Mouse (Mus musculus) erythroblast, embryonic 14.5 days (primary cell): Measurements from ENCODE around the gene Iah1. TPM values are rescaled to one million over a fixed set of nuclear protein-coding genes. Genes with fewer than 3 reads are reported as not detected.

Experiments
- H3K27me3 ChIP-seq: 2 replicates; pipeline ENCODE4 v1.6.1; 2012; ENCODE audit warnings: inconsistent platforms; ENCODE audit not compliant: control insufficient read depth
- H3K36me3 ChIP-seq: 2 replicates; pipeline ENCODE4 v1.6.1; 2012; ENCODE audit warnings: mild to moderate bottlenecking, inconsistent platforms; ENCODE audit not compliant: control insufficient read depth
- H3K4me1 ChIP-seq: 2 replicates; pipeline ENCODE4 v1.6.1; 2012; ENCODE audit warnings: inconsistent platforms; ENCODE audit not compliant: control insufficient read depth
- H3K4me3 ChIP-seq: replicated peaks from 2 replicates; pipeline ENCODE3; 2012; ENCODE audit warnings: moderate library complexity, mild to moderate bottlenecking, inconsistent platforms
- H3K9me3 ChIP-seq: 2 replicates; pipeline ENCODE4 v1.6.1; 2012; ENCODE audit warnings: low read length, inconsistent platforms, mixed read lengths; ENCODE audit not compliant: control insufficient read depth
- GATA1 ChIP-seq: IDR thresholded peaks from 2 replicates; pipeline ENCODE4 v1.6.1; 2012; ENCODE audit warnings: low read length, inconsistent platforms, mixed read lengths
- TAL1 ChIP-seq: IDR thresholded peaks from 3 replicates; pipeline ENCODE4 v1.6.1; 2012; ENCODE audit warnings: low read length, inconsistent platforms, mixed read lengths
- polyA plus RNA-seq: library from polyadenylated mRNA; stranded (reverse); fragments of >175 nt; gene quantifications from 2 replicates; pipeline ENCODE4 v1.2.3, GENCODE M21; 2012

Gene Iah1
- polyA plus RNA-seq, 1 experiment, result 4.9 TPM

DNA sequence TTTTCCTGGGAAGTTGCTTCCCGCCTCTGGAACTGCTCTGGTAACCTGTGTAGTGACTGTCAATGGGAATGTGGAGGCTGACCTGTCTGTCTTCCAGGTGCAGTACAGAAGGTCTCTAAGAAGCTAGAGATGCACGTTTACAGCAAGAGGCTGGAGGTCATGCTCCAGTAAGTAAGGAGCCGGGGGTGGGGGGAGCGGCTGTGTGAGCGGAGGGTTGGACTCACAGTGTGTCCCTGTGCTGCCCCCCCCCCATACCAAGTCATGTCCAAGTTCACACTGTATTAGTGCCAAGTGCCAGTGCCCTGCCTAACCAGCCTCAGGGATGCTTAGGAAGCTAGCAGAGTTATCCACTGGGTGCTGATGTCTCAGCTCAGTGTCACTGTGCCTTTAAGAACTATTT is 4.0 kb upstream of the Iah1 start:
- Histone ChIP-seq H3K9me3 (no peaks in the 10 kb centered on the region), H3K27me3 (no peaks in the 10 kb centered on the region), H3K4me3 (no peak overlapping the region), H3K36me3 (peaks cover 68% of the 10 kb centered on the region), H3K4me1 (peaks cover 17% of the 10 kb centered on the region)
- TF ChIP-seq GATA1, result no peak
- TF ChIP-seq TAL1, result no peak

DNA sequence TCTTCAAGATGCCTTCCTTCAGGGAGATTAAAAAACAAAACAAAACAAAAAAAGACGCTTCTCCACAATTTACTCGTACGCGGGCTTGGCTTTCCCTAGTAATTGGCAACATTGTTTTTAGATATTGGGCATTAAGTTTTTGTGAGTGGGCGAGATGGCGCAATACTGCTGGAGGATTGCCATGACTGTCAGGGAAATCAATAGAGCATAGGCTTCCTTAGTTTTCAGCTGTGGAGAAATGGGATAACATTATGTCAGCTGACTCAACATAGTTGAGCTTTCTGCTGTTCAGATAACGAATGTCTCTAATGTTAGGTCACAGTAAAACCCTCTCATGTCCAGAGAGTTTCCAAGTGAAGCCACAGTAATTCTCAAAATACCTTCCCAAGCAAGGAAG is 678 bp downstream of the Iah1 start:
- Histone ChIP-seq H3K36me3 (peaks cover 58% of the 10 kb centered on the region), H3K9me3 (no peaks in the 10 kb centered on the region), H3K27me3 (no peaks in the 10 kb centered on the region), H3K4me3 (peak overlapping the region; percentile 70), H3K4me1 (peaks cover 19% of the 10 kb centered on the region)
- TF ChIP-seq TAL1, result no peak
- TF ChIP-seq GATA1, result no peak

DNA sequence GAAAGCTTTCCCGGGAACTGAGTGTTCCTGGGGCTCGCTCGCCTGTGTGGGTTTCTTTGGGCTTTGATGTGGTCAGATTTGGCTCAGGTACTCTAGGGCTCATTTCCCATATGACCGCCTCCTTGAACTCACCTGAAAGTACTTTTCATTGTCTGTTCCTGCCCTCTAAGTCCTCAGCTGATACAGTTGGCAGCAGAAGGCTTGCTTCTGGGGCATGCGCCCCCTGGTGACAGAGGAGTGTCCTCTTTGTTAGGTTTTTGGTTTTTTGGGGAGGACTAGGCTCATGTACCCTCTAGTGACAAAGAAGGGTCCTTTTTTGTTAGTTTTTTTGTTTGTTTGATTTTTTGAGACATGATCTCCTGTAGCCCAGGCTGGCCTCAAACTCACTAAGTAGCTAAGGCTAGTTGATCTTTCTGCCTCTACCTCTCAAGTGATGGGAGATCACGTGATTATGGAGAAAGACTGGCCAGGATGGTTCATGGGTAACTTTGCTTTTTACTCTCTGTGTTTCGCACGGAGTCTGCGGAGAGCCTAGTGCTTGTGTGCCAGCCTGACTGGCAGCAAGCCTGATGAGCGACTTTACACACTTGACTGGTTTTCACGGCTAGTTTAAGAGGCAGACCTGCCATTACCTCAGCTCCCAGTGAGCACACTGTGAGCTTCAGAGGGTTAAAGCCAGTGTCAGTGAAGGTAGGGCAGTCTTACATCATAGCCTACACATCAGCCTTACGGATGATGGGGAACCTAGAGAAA is 2.1 kb downstream of the Iah1 start:
- Histone ChIP-seq H3K4me1 (peaks cover 19% of the 10 kb centered on the region), H3K9me3 (no peaks in the 10 kb centered on the region), H3K4me3 (no peak overlapping the region), H3K36me3 (peaks cover 60% of the 10 kb centered on the region), H3K27me3 (no peaks in the 10 kb centered on the region)
- TF ChIP-seq GATA1 (no peak), TAL1 (no peak)

DNA sequence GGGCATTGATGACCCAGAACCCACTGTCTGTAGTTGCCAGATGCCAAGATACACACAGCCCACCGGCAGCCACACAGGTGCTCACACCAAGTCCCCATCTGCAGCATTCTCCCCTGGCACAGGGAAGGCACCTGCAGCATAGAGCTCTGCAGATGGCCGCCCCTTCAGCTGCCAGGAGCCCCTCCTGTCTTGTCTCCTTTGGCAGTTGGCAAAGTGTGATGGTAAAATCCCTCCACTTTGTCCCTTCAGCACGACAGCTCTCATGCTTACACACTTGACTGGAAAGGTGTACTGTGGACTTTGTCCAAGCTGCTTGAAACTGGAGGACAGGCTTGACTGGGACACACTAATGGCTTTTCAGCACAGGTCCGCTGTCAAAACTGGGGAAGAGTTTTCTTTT is 4.1 kb downstream of the Iah1 start:
- Histone ChIP-seq H3K4me3 (no peak overlapping the region), H3K9me3 (no peaks in the 10 kb centered on the region), H3K4me1 (peaks cover 19% of the 10 kb centered on the region), H3K27me3 (no peaks in the 10 kb centered on the region), H3K36me3 (peaks cover 62% of the 10 kb centered on the region)
- no peak for TF ChIP-seq GATA1
- no peak for TF ChIP-seq TAL1

DNA sequence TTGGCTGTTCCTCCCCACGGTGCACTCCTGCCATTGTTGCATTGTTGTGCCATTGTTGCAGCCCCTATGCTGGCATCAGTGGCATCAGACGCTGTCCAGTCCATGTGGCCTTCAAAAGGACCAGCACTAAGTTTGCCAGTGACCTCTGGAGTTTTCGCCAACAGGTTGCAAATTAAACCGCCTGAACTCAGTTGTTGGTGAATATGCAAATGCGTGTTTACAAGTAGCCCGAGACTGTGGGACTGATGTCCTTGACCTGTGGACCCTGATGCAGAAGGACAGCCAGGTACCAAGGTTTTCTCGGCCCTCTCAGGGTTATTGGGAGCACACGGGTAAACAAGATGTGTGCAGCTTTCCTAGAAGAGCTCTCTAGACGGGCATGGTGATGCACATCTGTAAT is 5.0 kb downstream of the Iah1 start:
- Histone ChIP-seq H3K36me3 (peaks cover 69% of the 10 kb centered on the region), H3K4me3 (no peak overlapping the region), H3K4me1 (peaks cover 12% of the 10 kb centered on the region), H3K27me3 (no peaks in the 10 kb centered on the region), H3K9me3 (no peaks in the 10 kb centered on the region)
- no peak for TF ChIP-seq TAL1
- no peak for TF ChIP-seq GATA1

DNA sequence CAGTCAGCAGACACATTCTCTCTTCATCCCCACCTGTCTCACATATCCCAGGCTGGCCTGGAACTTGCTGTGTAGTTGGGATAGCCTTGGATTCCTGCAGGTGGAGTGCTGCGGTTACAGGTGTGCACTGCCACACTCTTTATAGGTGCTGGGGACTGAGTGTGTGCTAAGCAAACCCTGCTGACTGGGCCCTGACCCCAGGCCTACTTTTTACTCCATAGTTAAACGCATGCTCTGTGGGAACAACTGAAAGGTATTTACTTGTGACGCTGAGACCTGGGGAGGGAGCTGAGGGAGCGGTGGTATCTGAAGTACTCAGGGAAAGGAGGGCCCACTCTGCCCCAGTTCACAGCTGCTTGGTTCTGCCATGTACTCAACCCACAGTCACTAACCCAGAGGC is 6.1 kb downstream of the Iah1 start:
- H3K36me3 ChIP-seq, result peaks cover 79% of the 10 kb centered on the region

DNA sequence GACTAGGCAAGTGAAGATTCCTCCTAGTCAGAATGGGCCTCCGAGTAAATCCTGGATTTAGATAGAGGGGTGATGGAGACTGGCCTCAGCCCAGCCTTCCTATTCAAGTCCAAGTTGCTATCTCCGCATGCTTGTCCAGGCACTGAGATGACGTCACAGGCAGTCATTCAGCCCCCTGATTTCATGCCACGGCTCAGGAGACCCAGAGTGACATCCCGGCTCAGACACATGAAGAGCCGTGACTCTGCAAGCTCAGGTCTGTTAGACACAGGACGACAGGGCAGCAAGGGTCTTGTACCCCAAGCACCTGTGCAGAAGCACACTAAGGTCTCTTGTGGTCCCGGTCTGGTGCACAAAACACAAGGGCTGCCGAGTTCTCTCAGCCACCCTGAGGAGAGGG is 6.7 kb downstream of the Iah1 start:
- H3K4me3 ChIP-seq, result no peak overlapping the region
- TF ChIP-seq TAL1 (no peak), GATA1 (no peak)
- no peaks in the 10 kb centered on the region for H3K9me3 ChIP-seq
- no peaks in the 10 kb centered on the region for H3K27me3 ChIP-seq
- peaks cover 84% of the 10 kb centered on the region for H3K36me3 ChIP-seq
- H3K4me1 ChIP-seq, result no peaks in the 10 kb centered on the region; the same call in 1 of the 2 replicates

More for the DNA sequence above, 6.1 kb downstream of the Iah1 start:
- Histone ChIP-seq H3K9me3 (no peaks in the 10 kb centered on the region), H3K27me3 (no peaks in the 10 kb centered on the region), H3K4me1 (peaks cover under 1% of the 10 kb centered on the region), H3K4me3 (no peak overlapping the region)
- TF ChIP-seq GATA1 (no peak), TAL1 (no peak)

DNA sequence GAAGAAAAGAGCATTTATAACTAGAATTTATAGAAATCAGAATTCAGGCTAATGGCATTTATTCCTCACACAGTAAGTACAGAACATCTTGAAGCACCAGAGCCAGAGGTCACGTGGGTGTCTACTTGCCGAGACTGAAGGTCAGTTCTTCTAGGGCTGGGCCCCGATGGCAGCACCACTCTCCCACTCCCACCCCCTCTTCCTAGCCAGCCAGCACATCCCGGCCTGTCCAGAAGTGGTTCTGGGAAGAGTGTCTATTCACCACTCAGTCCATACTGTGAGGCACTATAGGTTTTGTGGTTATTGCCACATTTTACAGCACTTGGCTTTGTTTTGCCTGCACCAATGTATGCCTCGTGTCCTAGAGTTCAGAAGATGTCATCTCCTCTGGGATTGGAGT is 7.9 kb downstream of the Iah1 start:
- peaks cover 87% of the 10 kb centered on the region for H3K36me3 ChIP-seq
- no peaks in the 10 kb centered on the region; the same call in 1 of the 2 replicates for H3K4me1 ChIP-seq
- TF ChIP-seq TAL1 (no peak), GATA1 (no peak)
- H3K4me3 ChIP-seq, result no peak overlapping the region
- H3K27me3 ChIP-seq, result no peaks in the 10 kb centered on the region
- H3K9me3 ChIP-seq, result no peaks in the 10 kb centered on the region

DNA sequence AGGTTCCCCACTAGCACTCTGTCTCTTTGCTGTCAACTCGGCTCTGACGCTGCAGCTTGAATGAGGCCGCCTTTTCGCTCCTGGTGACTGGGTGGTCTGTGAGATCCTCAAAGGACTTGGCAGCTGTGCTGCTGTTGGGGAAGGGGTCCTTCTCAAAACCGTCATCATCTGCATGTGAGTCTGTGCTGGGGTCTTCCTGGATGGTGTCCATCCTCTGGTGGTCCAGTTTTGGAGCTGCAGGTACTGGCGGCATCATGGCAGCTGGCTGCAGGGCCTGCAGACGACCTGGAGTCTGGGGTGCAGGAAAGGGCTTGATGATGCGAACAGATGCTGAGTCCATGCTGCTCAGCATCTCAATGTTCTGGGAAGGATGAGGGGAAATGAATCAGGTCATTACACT is 9.1 kb downstream of the Iah1 start:
- H3K4me3 ChIP-seq, result no peak overlapping the region
- no peaks in the 10 kb centered on the region for H3K27me3 ChIP-seq
- H3K4me1 ChIP-seq, result no peaks in the 10 kb centered on the region; the same call in 1 of the 2 replicates
- TF ChIP-seq GATA1 (no peak), TAL1 (no peak)
- no peaks in the 10 kb centered on the region for H3K9me3 ChIP-seq
- peaks cover 89% of the 10 kb centered on the region for H3K36me3 ChIP-seq
